Mouse (Mus musculus): Measurements from ENCODE around the gene Ubtf.

Gene Ubtf

GRCm38 (mm10) chr11:102317901-102318575, 1.5 kb downstream of the Ubtf start:
- DNase-seq (ENCODE audit: low spot score), result peak; percentile 69

- DNase-seq (ENCODE audit: low spot score), result peak; percentile 44
Observed at GRCm38 (mm10) chr11:102317298-102317900, 2.1 kb downstream of the Ubtf start.

DNA sequence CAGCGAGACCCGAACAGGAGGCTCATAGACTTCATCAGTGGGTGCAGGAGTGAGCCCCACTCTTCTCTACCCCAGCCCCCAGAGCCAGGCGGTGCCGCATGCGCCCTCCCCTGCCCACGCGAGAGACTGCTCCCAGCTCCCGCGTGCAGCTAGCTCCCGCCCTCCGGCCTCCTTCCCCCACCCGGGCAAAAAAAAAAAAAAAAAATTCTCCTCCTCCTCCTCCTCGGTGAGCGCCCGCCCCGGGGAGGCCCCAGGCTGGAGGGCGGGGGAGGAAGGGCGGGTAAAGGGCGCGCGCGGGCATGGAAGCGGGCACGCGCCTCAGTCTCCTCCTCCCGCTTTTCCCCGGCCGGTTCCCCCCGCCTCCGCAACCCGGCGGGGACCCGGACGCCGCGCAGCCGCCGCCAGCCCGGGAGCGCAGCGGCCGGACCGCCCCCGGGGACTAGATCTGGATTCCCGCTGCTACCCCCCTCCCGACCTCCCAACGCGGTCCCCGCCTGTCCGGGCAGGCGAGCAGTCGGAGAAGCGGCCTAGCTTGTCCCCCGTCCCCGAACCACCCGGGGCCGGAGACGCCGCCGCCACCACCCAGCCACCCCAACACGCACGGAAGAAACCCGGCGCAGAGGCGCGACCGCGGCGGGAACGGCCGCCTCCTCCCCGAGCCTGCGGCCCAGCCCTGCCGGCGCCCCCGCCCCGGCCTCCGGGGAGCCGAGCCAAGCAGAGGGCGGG, 2.8 kb downstream of the Ubtf start:
- peak; percentile 93 for DNase-seq (ENCODE audit: low spot score)

- no peak for DNase-seq (ENCODE audit: low spot score)
Observed at GRCm38 (mm10) chr11:102315690-102316571, 3.6 kb downstream of the Ubtf start.

DNA sequence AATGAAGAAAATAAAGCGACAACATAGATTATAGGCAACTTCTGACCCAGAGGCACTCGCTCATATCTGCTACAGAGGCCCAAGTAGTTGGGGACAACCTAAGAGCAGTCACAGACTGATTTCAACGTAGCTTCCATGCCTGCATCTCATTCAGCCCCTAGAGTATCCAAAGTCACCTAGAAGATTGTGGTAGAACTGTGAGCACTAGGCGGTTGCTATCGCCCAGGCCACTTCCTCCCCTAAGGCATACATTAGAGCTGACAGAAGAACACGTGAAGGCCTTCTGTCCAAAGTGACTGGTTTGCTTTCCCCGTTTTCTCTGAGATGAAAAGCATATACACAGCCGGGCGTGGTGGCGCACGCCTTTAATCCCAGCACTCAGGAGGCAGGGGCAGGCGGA, 5.2 kb downstream of the Ubtf start:
- no peak for DNase-seq (ENCODE audit: low spot score)

- DNase-seq (ENCODE audit: low spot score), result no peak
Observed at GRCm38 (mm10) chr11:102312586-102312985, 7.0 kb downstream of the Ubtf start.

DNA sequence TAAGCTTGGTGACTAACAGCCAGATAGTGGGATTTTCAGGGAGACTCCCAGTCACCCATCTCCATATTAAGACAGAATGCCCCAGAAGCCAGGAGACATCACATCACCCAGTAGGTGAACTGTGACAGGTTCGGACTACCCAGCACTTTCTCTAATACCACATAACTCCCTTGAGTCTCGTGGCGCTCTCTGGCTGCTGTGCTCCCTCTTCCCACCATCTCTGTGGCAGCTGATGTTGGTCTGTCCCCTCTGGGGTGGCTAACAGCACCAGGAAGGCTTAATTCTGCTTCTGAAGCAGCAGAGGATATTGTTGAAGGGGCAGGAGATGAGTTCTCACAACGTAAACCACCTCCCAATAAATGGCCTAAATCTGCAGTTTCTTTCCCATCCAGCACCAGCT, 7.6 kb downstream of the Ubtf start:
- no peak for DNase-seq (ENCODE audit: low spot score)

DNA sequence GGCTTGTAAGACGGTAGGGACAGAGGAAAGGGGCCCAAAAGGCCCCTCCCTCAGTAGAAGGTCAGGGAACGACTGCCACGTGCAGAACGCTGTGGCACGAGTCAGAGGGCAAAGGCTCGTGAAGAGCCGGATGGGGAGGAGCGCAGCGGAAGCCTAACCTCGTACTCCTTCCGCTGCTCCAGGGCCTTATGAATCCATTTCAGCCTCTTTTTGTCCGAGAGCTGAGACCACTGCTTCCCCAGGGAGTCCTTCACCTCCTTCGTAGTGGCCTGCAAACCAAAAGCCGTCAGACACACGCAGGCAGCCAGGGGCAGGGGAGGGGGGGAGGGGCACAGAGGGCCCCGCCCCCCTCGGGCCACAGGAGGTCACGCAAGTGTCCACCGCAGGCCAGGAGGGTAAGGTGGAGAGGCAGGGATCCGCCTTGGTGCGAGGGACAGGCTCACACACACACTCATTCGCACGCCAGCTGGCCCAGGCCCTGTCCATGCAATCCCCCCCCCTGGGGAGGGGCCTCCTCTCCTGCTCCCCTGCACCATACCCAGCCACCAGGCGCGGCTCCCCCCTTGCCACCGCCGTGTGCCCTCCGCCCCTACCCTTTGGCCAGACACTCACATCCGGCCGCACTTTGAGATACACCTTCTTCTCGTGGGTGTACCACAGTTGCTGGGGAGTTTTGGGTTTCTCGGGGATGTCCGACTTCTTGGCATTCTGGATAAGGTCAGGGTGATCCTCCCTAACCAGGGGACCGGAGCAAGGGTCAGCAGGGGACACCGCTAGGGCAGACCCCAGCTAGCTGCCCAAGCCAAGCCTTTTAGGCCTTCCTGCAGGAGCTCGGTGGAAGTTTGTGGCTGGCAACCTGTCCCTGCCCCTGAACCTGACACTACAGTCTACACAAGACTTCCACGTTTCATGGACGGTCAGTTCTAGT, 8.5 kb downstream of the Ubtf start:
- no peak for DNase-seq (ENCODE audit: low spot score)

DNA sequence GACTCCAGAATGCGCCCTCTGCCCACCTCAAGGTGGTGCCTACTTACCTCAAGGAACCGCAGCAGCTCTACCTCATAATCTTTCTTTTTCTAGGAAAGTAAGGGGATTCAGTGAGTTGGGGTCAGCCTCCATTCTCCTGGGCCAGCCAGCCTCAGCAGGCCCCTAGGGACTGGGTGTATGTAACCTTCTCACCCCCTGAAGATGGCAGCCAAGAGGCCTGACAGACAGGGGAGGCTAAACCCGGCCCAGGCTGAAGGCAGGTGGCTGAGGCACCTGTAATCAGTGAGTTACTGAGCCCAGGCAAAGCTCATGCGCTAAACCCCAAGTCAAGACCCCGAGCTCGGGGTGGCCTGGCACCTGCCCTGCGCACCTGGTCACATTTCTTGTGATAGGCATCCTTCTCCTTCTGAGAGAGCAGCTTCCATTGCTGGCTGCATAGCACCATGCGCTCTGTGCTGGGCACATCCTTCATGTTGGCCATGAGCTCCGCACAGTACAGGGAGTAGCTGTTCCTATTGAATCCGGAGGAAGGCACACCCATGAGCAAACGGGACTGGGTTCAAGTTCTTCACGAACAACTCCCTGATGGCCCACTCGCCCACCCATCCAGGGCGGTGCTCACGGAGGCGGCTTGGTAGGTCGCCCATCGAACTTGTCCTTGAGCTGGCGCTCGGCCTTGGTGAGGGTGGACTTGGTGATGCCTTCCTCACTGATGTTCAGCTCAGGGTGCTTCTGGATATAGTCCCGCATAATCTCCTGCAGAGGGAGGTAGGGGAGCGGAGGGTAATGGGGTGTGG, 9.5 kb downstream of the Ubtf start:
- DNase-seq (ENCODE audit: low spot score), result no peak

- DNase-seq (ENCODE audit: low spot score), result peak; percentile 97
Observed at GRCm38 (mm10) chr11:102308979-102309378, 10.6 kb downstream of the Ubtf start.

DNA sequence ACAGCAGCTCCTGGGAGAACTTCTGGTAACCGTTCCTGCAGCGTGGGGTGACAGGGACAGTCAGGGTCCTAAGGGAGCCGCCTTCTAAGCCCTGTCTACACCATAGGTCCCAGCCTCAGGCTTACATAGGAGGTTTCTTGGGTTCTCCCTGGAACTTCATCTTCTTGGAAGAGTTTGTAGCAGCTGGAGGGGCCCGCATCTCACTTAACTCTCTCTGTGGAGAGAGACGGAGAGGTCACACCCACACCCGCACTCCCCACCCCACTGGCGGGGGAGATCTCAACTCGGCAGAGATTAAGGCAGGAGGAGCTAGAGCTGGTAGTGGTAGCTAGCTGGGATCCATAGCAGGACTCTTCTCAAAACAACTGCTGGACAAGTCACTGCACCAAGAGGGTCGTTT, 11.4 kb downstream of the Ubtf start:
- no peak for DNase-seq (ENCODE audit: low spot score)

GRCm38 (mm10) chr11:102305359-102305758, 14.2 kb downstream of the Ubtf start:
- DNase-seq (ENCODE audit: low spot score), result no peak

- no peak for DNase-seq (ENCODE audit: low spot score)
Observed at GRCm38 (mm10) chr11:102304141-102304540, 15.4 kb downstream of the Ubtf start.

DNA sequence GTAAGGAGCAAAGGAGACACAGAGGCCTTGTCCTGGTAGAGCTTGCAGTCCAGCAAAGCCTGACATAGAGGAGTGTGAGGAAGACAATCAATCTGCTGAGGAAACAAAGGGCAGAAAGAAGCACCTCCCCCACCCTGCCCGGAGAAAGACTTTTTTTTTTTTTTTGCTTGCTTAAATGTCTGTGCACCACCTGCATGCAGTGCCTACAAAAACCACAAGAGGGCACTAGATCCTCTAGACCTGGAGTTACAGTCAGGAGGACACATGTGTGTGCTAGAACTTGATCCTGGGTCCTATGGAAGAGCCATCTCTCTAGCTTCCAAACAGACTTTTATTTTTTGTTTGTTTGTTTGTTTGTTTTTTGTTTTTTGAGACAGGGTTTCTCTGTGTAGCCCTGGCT, 19.7 kb downstream of the Ubtf start:
- DNase-seq (ENCODE audit: low spot score), result peak; percentile 61

GRCm38 (mm10) chr11:102297577-102298556, 21.7 kb downstream of the Ubtf start:
- DNase-seq (ENCODE audit: low spot score), result no peak

DNA sequence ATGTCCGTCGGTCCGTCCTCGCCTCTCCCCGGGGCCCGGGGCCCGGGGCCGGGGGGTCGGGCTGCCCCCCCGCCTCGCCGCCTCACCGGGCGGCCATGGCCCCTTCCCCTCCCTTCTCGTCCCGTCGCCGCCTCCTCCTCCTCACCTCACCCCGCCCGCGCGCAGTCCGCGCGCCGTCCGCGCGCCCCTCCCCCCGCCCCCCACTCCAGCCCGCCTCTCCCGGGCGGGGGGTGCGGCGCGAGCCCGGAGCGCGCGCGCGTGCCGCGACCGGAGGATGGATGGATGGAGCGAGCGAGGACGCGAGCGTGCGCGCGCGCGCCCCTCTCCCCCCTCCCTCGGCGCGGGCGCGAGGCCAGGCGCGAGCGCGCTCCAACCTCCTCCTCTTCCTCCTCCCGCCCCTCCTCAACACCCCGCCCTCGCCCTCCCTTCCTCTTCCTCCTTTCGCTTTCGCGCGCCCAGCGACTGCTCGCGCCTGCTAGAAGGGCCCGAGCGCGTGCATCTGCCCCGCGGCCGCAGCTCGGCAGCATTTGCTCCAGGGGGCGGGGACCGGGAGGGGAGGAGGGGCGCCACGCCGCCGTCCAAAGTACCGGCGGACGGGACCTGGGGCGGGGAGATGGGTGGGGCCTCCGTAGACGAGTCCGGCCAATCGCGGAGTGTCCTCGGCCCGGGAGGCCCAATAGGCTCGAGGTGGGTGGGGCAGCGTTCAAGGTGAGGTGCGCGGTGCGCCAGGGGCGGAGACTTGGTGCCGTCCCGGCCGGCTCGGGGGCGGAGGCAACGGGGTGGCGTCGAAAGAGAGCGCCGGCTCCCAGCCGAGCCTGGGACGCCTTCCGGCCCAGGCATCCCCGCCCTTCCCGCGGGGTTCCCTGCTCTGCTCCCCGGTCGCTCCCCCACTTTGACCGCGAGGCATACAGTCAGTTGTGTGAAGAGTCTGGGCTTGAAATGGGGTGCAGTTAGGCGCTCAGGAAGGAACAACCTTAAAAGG, 22.8 kb downstream of the Ubtf start, which contains the start of gene Atxn7l3:
TSS of gene Atxn7l3 (minus strand) at position 141 of the 982 bp plus-strand sequence.
- peak; percentile 99 for DNase-seq (ENCODE audit: low spot score)

- DNase-seq (ENCODE audit: low spot score), result peak; percentile 16
Observed at GRCm38 (mm10) chr11:102295598-102296471, 23.7 kb downstream of the Ubtf start.
